Mouse (Mus musculus): ENCODE measurements around the gene Btnl4.
"Not testable (repeated sequence)": the region's sequence is repeated elsewhere in the genome, so short reads cannot be mapped to it uniquely, and the experiment has no call there.

Gene Btnl4

DNA sequence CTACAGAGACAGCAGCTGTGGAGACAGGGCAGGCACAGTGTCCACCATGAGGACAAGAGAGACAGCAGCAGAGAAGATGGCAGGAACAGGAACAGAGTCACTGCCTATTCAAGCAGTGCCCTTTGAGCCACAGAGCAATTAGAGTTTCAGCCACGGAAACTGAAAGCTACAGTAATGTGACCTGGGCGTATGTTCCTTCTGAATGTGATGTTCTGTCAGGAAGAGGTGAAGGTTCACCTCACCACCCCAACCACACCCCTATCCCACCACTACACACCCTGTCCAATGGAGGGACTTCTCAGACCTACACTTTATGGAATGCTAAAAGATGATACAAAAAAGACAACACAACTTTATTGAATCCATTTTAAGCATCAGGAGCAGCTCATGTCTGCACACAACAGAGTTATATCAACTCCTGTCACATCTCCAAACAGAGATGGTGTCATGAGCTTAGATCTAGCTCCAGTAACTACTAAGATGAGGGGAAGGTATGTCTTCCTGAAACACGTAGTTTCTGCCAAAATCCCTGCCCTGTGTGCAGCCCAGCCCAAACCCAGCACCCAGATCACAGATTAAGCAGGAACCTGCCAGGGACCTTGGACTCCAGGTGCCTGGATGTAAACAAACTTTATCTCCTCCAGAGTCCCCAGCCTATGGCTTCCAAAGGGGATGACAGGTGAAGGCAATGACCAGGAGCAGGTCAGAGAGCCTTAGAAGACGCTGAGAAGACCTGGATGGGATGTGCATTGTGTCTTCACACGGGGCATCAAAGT is at the start of gene Btnl4:
Gene Btnl4, minus strand, starts transcription at position 81 of the 776 bp plus-strand sequence.
- not testable (repeated sequence) for DNase-seq (ENCODE audit: low read depth, low spot score)

DNA sequence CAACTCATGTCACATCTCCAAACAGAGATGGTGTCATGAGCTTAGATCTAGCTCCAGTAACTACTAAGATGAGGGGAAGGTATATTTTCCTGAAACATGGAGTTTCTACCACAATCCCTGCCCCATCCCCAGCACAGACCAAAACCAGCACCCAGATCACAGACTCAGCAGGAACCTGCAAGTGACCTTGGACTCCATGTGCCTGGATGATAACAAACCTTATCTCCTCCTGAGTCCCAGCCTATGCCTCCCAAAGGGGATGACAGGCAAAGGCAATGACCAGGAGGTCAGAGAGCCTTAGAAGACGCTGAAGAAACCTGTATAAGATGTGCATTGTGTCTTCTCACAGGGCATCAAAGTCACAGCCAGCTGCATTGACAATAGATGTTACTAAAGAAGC is 41.9 kb upstream of the Btnl4 start:
- no peak for DNase-seq (ENCODE audit: low read depth, low spot score)

DNA sequence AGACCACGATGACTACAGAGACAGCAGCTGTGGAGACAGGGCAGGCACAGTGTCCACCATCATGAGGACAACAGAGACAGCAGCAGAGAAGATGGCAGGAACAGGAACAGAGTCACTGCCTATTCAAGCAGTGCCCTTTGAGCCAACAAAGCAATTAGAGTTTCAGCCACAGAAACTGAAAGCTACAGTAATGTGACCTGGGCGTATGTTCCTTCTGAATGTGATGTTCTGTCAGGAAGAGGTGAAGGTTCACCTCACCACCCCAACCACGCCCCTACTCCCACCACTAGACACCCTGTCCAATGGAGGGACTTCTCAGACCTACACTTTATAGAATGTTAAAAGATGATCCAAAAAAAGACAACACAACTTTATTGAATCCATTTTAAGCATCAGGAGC is 41.5 kb upstream of the Btnl4 start:
- not testable (repeated sequence) for DNase-seq (ENCODE audit: low read depth, low spot score)

- no peak for DNase-seq (ENCODE audit: low read depth, low spot score)
Measured at GRCm38 (mm10) chr17:34517795-34518194, 40.7 kb upstream of the Btnl4 start.

GRCm38 (mm10) chr17:34517252-34517651 is 40.1 kb upstream of the Btnl4 start, which contains the start of gene Btnl6:
TSS of gene Btnl6 (minus strand) at chr17:34517352.
- DNase-seq (ENCODE audit: low read depth, low spot score) = no peak

- no peak for DNase-seq (ENCODE audit: low read depth, low spot score)
Measured at GRCm38 (mm10) chr17:34516514-34516913, 39.4 kb upstream of the Btnl4 start.

- DNase-seq (ENCODE audit: low read depth, low spot score) = not testable (repeated sequence)
Measured at GRCm38 (mm10) chr17:34511723-34512122, 34.6 kb upstream of the Btnl4 start.

DNA sequence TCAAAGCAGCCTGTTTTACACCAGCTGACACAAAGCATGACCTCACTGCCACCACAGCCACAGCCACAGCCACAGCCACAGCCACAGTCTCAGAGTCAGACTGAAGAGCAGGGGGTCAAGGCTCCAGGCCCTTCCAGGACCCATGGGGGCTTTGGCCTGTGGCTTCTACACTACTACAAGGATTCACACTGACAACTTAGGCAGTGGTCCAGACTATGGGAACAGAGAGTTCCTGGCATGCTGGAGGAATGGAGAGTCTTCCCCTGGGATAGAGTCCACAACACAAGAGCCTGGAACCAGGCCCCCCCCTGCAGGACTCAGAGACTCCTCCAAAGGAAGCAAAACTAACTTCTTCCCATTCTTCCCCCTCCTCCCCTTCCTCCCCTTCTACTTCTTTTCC is 30.5 kb upstream of the Btnl4 start:
- peak; percentile 58 for DNase-seq (ENCODE audit: low read depth, low spot score)

DNA sequence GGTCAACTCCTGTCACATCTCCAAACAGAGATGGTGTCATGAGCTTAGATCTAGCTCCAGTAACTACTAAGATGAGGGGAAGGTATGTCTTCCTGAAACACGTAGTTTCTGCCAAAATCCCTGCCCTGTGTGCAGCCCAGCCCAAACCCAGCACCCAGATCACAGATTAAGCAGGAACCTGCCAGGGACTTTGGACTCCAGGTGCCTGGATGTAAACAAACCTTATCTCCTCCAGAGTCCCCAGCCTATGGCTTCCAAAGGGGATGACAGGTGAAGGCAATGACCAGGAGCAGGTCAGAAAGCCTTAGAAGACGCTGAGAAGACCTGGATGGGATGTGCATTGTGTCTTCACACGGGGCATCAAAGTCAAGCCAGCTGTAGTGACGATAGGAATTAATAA is 20.6 kb upstream of the Btnl4 start:
- DNase-seq (ENCODE audit: low read depth, low spot score) = not testable (repeated sequence)

DNA sequence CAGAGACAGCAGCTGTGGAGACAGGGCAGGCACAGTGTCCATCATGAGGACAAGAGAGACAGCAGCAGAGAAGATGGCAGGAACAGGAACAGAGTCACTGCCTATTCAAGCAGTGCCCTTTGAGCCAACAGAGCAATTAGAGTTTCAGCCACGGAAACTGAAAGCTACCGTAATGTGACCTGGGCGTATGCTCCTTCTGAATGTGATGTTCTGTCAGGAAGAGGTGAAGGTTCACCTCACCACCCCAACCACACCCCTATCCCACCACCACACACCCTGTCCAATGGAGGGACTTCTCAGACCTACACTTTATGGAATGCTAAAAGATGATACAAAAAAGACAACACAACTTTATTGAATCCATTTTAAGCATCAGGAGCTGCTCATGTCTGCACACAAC is 20.2 kb upstream of the Btnl4 start:
- not testable (repeated sequence) for DNase-seq (ENCODE audit: low read depth, low spot score)

- no peak for DNase-seq (ENCODE audit: low read depth, low spot score)
Measured at GRCm38 (mm10) chr17:34496539-34496938, 19.4 kb upstream of the Btnl4 start.

DNA sequence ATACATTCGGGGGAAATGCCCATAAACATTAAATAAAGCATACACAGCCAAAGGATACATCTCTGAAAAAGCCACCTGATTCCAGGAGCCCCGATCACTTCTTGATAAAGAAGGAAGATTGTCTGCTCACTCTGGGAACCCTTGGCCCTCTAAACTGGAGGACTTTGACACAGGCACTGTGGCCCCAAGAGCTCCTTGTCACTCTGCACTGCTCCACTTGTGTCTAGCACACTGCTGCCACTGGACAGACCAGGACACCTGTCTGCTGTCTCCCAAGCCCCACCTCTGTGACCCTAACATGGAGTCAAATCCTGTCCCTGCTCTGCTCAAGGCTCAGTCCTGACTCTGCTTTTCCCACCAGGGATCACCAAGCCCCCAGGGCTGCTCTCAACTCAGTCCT is 18.0 kb upstream of the Btnl4 start:
- not testable (repeated sequence) for DNase-seq (ENCODE audit: low read depth, low spot score)

GRCm38 (mm10) chr17:34492796-34493195 is 15.7 kb upstream of the Btnl4 start:
- no peak for DNase-seq (ENCODE audit: low read depth, low spot score)

DNA sequence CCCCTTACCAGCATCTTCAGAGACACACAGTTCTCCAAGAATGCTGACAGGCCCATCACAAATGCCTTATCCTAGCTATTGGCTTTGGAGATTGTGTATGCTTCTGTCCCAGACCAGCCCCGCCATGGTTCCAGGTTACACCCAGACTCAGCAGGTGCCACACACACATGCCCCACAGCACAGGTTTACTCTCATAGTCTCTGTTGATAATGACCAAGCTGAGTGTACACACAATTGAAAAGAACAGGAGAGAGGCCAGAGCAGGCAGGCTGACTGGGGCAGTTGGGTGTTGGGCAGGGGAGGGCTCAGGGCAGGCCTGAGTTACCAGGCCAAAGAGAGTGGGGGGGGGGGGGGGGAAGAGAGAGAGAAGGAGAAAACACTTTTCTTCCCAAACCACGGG is 691 bp downstream of the Btnl4 start:
- DNase-seq (ENCODE audit: low read depth, low spot score) = no peak

GRCm38 (mm10) chr17:34475060-34475459 is 2.1 kb downstream of the Btnl4 start:
- no peak for DNase-seq (ENCODE audit: low read depth, low spot score)

GRCm38 (mm10) chr17:34470491-34470890 is 6.6 kb downstream of the Btnl4 start:
- DNase-seq (ENCODE audit: low read depth, low spot score) = no peak

GRCm38 (mm10) chr17:34465906-34466305 is 11.2 kb downstream of the Btnl4 start:
- not testable (repeated sequence) for DNase-seq (ENCODE audit: low read depth, low spot score)

- DNase-seq (ENCODE audit: low read depth, low spot score) = no peak
Measured at GRCm38 (mm10) chr17:34459255-34459654, 17.9 kb downstream of the Btnl4 start.

DNA sequence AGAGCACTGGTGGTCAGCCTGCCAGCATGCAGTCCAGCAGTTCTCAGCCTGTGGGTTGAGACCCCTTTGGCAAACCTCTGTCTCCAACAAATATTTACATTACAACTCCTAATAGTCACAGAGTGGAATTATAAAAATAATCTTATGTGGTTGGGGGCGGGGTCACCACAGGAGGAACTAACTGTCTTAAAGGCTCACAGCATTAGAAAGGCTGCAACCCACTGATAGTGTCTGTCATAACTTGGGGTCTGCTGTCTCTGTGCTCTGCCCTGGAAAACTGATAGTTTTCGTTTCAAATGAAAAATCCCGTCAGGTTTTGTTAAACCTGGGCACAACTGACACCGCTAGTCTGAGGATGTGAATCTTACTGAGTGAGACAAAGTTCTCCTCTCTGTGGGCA is 19.4 kb downstream of the Btnl4 start:
- no peak for DNase-seq (ENCODE audit: low read depth, low spot score)

DNA sequence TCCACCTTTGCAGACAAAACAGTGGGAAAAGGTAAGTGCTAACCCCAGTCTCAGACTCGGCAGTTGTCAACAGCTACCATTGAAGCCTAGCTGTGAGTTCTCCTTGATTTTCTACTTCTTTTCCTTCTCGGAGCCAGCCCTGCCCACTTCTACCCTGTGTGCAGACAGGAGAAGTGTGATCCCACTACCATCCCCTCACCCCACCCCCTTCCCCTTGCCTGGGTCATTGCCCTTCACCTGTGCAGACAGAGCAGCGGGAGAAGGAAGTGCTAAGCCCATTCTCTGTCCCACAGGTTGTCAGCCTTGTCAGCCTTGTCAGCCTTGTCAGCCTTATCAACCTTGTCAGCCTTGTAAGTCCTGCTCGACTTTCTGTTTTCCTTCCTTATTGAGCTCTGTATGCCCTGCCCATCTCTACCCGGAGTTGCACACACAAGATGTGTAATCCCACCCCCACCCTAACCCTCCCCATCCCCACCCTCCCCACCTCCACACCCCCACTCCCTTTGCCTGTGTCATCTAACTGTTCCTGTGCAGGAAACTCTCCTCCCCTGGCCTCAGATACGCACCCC is 28.6 kb downstream of the Btnl4 start:
- DNase-seq (ENCODE audit: low read depth, low spot score) = no peak

GRCm38 (mm10) chr17:34441990-34442389 is 35.1 kb downstream of the Btnl4 start:
- no peak for DNase-seq (ENCODE audit: low read depth, low spot score)

- DNase-seq (ENCODE audit: low read depth, low spot score) = no peak
Measured at GRCm38 (mm10) chr17:34439795-34440194, 37.3 kb downstream of the Btnl4 start.

DNA sequence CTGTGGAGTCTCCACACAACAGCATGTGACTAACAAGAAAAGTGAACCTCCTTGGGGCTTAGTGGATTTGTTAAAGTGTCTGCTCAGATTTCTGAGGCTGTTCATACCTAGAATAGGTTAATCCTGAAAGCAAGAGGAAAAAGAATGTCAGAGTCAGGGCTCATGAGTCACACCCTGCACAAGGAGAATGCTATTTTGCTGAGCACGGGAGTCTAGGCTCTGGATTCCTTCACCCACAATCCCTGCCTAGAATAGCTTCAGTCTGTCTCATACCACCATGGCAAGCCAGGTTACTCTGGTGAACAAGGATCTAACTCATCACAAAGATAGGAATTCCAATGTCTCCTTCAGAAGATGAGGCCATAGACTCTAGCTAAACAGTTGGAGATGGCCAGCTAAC is 38.5 kb downstream of the Btnl4 start:
- DNase-seq (ENCODE audit: low read depth, low spot score) = no peak
